Mouse (Mus musculus) kidney, adult 2 months (tissue): ENCODE data around the gene Dagla. TPM values are rescaled to one million over a fixed set of nuclear protein-coding genes. Genes with fewer than 3 reads are reported as not detected.

Experiments
- DNase-seq: peaks from one replicate; pipeline ENCODE4 v3.0.0; 2021
- H3K27ac ChIP-seq: fragments of 200-500 bp; 2 replicates; pipeline ENCODE4 v1.5.1; 2012; ENCODE audit warnings: low read depth, low read length, control low read depth, inconsistent platforms; ENCODE audit not compliant: insufficient read depth
- H3K27me3 ChIP-seq: fragments of 200-500 bp; replicated peaks from 2 replicates; pipeline ENCODE4 v1.6.1; 2012; ENCODE audit warnings: mild to moderate bottlenecking, moderate library complexity, low read length, inconsistent platforms; ENCODE audit not compliant: control insufficient read depth, insufficient read depth
- H3K36me3 ChIP-seq: fragments of 200-500 bp; 2 replicates; pipeline ENCODE4 v1.6.1; 2012; ENCODE audit warnings: mild to moderate bottlenecking, moderate library complexity, low read length, inconsistent platforms; ENCODE audit not compliant: control insufficient read depth, insufficient read depth
- H3K4me1 ChIP-seq: fragments of 200-500 bp; 2 replicates; pipeline ENCODE4 v1.6.1; 2011; ENCODE audit warnings: low read length; ENCODE audit not compliant: control insufficient read depth, insufficient read depth
- H3K4me3 ChIP-seq: fragments of 200-500 bp; 2 replicates; pipeline ENCODE4 v1.5.1; 2011; ENCODE audit warnings: mild to moderate bottlenecking, low read depth, low read length, control low read depth; ENCODE audit not compliant: insufficient read depth
- CTCF ChIP-seq: fragments of 200-500 bp; conservative IDR thresholded peaks from 2 replicates; pipeline ENCODE4 v1.5.1; 2011; ENCODE audit warnings: low read depth, mild to moderate bottlenecking, control low read depth, low read length, moderate library complexity, mixed read lengths; ENCODE audit not compliant: insufficient read depth, insufficient read length
- POLR2A ChIP-seq: fragments of 200-500 bp; IDR thresholded peaks from one replicate; pipeline ENCODE4 v1.6.1; 2011; ENCODE audit warnings: low read depth, low read length, control low read depth
- WGBS: fragments of 180-500 bp; shearing (Covaris S2); methylation state at CpG from one replicate; pipeline ENCODE4 v1.1.7; 2018; 5-methylcytosine and 5-hydroxymethylcytosine counted together
- polyA plus RNA-seq: library from polyadenylated mRNA; depleted of rRNA; stranded (reverse); fragments of >200 nt; gene quantifications from 2 replicates; pipeline ENCODE4 v1.2.3, GENCODE M21; 2012

Dagla gene
- polyA plus RNA-seq, 1 experiment: 7.0 TPM

DNA sequence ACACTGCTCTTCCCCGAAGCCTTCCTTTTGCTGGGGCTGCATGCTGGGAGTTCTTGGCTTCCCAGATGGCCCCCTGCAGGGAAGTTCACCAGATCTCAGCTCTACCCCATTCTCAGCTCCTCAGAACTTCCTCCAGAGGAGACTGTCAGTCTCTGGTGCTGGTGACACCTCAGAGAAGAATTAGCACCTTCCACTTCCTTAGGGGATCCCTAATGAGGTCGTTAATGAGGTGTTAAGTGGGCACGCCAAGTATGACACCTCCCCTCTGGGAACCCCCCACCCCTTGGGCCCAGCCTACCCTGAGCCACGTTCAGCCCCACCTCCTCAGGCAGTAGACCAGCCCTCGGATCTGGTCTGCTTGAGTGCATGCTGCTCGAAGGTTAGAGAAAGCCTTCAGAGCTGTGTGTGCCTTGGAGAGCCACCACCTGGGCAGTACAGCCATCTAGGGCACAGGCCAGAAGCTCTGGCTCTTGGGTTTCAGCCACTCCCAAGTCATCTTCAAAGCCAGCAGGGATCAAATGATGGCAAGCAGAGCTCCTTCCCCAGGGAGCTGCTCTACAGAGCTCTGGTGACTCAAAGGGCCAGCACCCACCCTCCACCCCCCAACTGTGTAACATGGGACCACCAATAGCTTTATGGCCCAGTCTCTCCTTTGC lies 25.9 kb downstream of the Dagla start:
- 49% methylated on average over 6 of the region's 6 CpGs for WGBS
- TF ChIP-seq POLR2A (no peak), CTCF (no peak)
- Histone ChIP-seq H3K4me3 (no peak overlapping the region), H3K27ac (peak overlapping the region; percentile 55), H3K27me3 (no peaks in the 10 kb centered on the region), H3K4me1 (peaks cover 11% of the 10 kb centered on the region), H3K36me3 (no peaks in the 10 kb centered on the region)
- no peak for DNase-seq

DNA sequence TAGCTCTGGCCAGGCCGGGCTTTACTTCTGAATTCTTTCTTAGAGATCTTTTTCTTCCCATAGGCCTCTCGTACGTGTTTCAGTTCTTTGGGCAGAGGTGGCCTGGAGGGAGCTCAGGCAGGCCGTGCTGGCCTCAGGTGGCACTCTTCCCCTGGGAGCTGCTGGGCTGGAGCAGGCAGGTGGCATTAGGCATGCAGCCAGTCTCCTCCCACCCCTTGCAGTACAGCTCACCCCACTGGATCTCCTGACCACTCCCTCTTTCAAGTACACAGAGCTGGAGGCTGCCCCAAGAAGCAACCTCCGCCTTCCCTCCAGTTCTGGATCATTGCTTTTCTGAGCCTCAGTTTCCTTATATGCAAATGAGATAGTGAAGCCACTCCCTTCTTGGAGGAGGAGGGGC lies 26.9 kb downstream of the Dagla start:
- Histone ChIP-seq H3K36me3 (no peaks in the 10 kb centered on the region), H3K27ac (peak overlapping the region; percentile 91), H3K27me3 (no peaks in the 10 kb centered on the region), H3K4me3 (no peak overlapping the region), H3K4me1 (peaks cover 11% of the 10 kb centered on the region)
- TF ChIP-seq POLR2A (no peak), CTCF (no peak)
- peak; percentile 89 for DNase-seq
- WGBS: 27% methylated on average over 5 of the region's 5 CpGs

DNA sequence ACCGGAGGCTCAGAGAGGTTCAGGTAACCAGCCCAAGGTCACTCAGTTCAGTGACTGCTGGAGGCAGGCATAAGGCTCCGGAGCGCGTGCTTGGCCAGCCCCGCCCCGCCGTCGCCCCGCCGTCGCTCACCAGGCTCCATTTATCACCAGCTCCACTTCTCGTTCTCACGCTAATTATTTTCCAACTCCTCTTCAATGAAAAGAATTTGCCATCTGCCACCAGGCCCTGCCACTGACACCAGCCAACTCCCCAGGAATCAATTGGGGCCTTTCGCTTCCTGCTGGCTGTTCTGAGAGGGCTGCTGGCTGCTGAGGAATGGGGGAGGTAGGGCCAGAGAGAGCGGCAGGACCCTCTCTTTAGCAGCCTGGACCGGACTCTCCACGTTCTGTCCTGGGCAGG lies 27.3 kb downstream of the Dagla start:
- no peaks in the 10 kb centered on the region for H3K36me3 ChIP-seq
- H3K27me3 ChIP-seq: no peaks in the 10 kb centered on the region
- no peak for TF ChIP-seq CTCF
- no peak for TF ChIP-seq POLR2A
- H3K4me1 ChIP-seq: peaks cover 11% of the 10 kb centered on the region
- no peak overlapping the region for H3K4me3 ChIP-seq
- H3K27ac ChIP-seq: peak overlapping the region; percentile 91
- peak; percentile 68 for DNase-seq
- 24% methylated on average over 17 of the region's 17 CpGs for WGBS

DNA sequence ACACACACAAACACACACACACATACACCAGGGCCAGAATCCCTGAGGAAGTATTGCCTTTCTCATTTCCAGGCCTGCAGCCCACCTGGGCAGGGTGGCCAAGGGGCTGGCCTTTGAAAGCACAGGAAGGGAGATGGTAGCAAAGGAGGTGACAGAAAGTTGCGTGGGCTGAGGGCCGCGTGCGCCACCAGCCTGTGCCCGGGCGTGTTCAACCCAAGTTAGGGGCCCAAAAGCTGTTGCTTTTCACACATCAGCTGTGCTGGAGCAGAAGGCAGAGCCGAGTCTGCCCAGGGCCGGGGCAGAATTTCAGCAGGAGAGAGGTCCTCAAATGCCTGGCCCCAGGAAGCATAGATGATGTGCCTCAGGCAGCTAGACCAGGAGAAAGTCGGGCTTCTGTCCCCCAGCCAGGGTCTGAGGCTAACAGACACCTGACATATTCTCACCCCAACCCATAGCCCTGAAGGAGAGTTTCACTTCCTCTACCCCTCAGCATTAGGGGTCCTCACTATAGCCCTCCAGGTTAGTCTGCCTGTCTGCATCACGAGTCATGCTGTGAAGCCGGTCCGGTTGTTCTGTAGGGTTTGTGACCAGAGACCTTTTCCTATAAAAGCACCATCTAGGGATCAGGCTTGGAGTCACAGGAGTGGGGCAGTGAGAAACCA lies 28.1 kb downstream of the Dagla start:
- peak; percentile 39 for DNase-seq
- Histone ChIP-seq H3K4me1 (peaks cover 11% of the 10 kb centered on the region), H3K27me3 (no peaks in the 10 kb centered on the region), H3K4me3 (no peak overlapping the region), H3K27ac (peak overlapping the region; percentile 64), H3K36me3 (no peaks in the 10 kb centered on the region)
- 75% methylated on average over 12 of the region's 12 CpGs for WGBS
- TF ChIP-seq POLR2A (no peak), CTCF (no peak)

DNA sequence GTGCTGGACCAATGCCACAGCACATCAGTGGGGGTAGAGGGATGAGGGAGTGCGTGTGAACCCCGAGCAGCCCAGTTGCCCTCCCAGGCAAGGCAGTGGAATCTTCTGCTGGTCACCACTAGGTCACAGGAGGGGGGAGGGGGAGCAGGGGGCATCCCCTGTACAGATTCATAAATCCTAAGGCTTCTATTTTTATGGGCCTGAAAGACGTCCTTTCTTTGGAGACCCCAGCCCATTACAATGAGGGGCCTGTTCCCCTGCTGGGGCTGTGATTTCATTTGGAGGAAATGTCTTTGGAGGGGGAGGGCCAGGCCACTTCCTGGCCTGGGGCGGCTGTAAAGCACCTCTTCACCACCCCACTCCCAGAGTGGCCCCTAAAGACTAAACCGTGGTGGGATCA lies 30.6 kb downstream of the Dagla start:
- H3K36me3 ChIP-seq: no peaks in the 10 kb centered on the region
- H3K27ac ChIP-seq: no peak overlapping the region
- no peak for TF ChIP-seq CTCF
- TF ChIP-seq POLR2A: no peak
- no peaks in the 10 kb centered on the region for H3K27me3 ChIP-seq
- 56% methylated on average over 5 of the region's 5 CpGs for WGBS
- DNase-seq: no peak
- no peak overlapping the region for H3K4me3 ChIP-seq
- H3K4me1 ChIP-seq: peaks cover 11% of the 10 kb centered on the region

DNA sequence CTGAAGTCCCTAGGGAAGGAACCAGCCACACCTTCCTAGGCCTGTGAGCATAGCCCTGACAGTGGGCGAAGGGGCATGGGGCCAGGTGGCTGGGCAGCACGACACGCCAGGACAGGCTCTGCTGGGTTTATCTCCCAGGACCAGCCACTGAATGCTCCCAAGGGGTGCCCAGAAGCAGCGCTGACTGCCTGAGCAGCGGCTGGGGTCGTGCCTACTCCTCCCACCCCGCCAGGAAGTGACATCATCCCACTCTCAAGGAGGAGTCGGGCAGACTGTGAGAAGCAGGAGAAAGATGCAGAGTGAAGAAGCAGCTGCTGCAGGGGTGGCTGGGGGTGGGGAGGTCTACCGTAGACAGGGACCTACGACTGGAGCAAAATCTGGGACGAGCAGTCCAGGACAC lies 31.9 kb downstream of the Dagla start:
- TF ChIP-seq POLR2A: no peak
- TF ChIP-seq CTCF: no peak

DNA sequence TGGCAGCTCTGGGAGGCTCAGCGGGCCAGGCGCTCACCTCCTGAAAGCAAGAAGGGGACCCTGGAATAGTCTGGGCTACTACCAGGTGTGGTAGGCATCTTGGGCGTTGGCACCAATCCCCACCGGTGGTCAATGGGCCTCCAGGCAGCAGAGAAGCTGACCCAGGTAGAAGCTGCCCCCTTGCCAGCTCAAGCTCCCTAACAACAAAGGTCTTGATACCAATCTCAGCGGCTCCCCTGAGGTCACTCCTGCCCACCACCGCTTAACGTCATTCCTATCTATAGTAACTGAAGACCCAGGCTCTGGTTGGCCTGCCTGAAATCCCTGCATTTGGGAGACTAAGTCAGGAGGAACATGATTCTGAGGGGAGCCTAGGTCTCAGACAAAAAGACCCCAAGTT lies 33.1 kb downstream of the Dagla start:
- 93% methylated on average over 7 of the region's 7 CpGs for WGBS
- no peak for TF ChIP-seq POLR2A
- TF ChIP-seq CTCF: no peak
- H3K27ac ChIP-seq: no peak overlapping the region
- DNase-seq: no peak
- H3K4me1 ChIP-seq: peaks cover 1% of the 10 kb centered on the region; the same call in 1 of the 2 replicates
- H3K36me3 ChIP-seq: no peaks in the 10 kb centered on the region
- no peaks in the 10 kb centered on the region for H3K27me3 ChIP-seq
- H3K4me3 ChIP-seq: no peak overlapping the region

More for the DNA sequence above, 31.9 kb downstream of the Dagla start:
- no peak overlapping the region for H3K27ac ChIP-seq
- 48% methylated on average over 11 of the region's 11 CpGs for WGBS
- no peaks in the 10 kb centered on the region for H3K36me3 ChIP-seq
- peaks cover 11% of the 10 kb centered on the region for H3K4me1 ChIP-seq
- H3K27me3 ChIP-seq: no peaks in the 10 kb centered on the region
- H3K4me3 ChIP-seq: 0 out of 2 replicates have a peak overlapping the region, but pooled peaks have one; percentile 10
- no peak for DNase-seq
